Mouse (Mus musculus) brain, embryonic 14.5 days (tissue): ENCODE results near the gene Sept9. TPM values are rescaled to one million over a fixed set of nuclear protein-coding genes. Genes with fewer than 3 reads are reported as not detected.

Source experiments
- DNase-seq: peaks from one replicate; pipeline ENCODE4 v3.0.0-alpha.2; 2011; ENCODE audit warnings: low read depth
- CTCF ChIP-seq: fragments of 200-500 bp; IDR thresholded peaks from 2 replicates; pipeline ENCODE4 v1.5.1; 2012; ENCODE audit warnings: inconsistent platforms, mild to moderate bottlenecking, moderate library complexity, borderline replicate concordance; ENCODE audit not compliant: insufficient read depth, insufficient read length; ENCODE audit errors: extremely low read depth
- POLR2A ChIP-seq: fragments of 200-500 bp; IDR thresholded peaks from 2 replicates; pipeline ENCODE4 v1.6.1; 2012; ENCODE audit warnings: mild to moderate bottlenecking, inconsistent platforms, borderline replicate concordance; ENCODE audit not compliant: poor library complexity, insufficient read depth, insufficient read length, severe bottlenecking; ENCODE audit errors: extremely low read depth
- polyA plus RNA-seq: library from polyadenylated mRNA; depleted of rRNA; stranded (reverse); fragments of >200 nt; gene quantifications from 2 replicates; pipeline ENCODE4 v1.2.3, GENCODE M21; 2012

Sept9 gene
- polyA plus RNA-seq, 1 experiment = 64.3 TPM

- TF ChIP-seq POLR2A (no peak), CTCF (no peak)
- DNase-seq = no peak
These were observed 35.7 kb upstream of the Sept9 start for GRCm38 (mm10) chr11:117163771-117164170.

DNA sequence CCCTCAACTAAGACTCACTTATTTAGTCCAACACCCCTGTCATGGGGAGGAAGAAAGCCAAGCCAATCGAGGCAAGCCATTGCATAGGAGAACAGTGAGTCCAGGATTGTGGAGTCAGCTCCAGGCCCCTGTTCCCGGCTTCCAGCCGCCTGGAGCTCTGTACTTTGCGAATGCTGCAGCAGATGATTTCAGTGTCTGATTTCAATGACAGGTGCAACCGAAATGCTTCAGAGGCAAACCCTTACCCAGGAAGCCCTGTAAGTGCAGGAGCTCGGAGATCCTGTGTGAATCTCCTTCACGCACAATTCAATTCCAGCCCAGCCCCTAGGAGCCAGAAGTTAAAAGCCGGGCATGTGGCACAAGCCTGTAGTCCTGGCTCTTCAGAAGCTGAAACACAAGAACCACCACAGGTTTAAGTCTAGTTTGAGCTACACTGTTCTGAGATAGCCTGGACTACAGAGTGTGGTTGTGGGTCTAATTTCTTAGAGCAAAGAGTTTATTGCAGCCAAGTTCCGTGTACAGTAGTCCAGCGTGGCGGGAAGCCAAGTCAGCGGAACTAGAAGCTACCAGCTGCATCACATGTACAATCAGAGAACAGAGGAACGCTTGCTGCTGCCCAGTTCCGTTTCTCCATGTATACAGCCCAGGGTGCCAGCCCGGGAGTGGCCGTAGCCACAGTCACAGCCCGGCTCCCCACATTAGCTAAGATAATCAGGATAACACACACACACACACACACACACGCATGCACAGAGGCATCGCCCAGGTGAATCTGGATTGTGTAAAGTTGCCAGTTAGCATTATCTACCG lies 31.0 kb upstream of the Sept9 start:
- TF ChIP-seq CTCF (no peak), POLR2A (no peak)
- DNase-seq = peak; percentile 69

DNA sequence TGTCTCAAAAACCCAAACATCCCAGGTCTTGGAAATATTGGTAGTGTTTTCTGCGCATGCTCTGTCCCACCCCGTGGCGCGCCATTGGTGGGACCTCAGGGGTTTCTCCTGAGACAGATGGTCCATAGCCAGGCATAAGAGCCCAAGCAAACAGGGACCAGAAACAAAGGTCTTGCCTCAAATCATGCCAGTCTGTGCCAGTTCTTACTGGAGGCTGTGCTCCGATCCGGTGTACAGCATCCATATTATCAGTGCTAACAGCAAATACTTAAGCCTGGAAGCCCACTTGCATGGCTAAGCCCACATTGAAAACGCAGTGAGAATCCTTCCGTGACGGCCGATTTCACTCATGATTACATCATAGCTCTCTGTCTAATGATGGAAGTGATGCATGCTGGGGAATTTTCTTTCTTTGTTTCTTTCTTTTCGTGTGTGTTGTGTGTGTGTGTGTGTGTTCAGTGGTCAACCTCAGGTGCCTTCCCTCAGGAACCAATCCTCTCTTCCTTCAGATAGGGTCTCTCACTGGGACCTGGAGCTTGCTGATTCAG lies 30.3 kb upstream of the Sept9 start:
- peak; percentile 51 for DNase-seq
- TF ChIP-seq CTCF (no peak), POLR2A (no peak)

DNA sequence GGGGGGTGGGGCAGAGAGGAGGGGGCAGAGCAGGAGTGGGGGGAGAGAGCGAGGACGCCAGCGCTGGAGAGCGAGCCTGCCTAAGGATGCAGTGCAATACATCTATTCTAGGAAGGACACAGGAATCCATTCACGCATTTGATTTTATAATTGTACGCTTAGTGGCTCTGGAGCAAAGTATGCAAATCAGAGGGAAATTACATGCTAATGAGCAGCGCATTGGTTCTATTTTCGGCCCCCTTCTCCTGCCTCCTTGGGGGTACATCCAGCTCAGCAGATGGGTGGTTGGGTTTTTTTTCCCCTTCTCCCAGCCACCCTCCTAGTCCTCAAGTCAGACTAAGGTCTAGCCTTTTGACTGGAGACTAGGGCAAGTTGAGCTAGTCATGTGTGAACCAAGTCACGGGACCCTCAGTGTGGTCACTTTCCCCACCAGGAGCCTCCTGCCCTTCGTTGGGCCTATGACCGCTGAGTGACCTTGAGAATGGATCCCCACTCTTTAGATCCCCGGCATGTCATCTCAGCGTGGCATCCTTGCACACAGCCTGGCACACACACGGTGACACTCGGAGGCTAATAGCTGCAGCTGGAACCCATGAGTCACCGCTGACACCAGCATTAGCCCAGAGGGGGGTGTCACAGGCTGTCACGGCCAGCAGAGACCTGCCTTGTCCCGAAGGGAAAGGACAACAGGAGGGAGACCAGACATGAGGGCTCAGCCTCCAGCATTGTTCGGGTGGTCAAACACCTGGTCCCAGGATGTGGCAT lies 29.5 kb upstream of the Sept9 start:
- peak; percentile 85 for DNase-seq

GRCm38 (mm10) chr11:117174098-117174892 lies 25.2 kb upstream of the Sept9 start:
- peak; percentile 68 for DNase-seq
- no peak for TF ChIP-seq CTCF
- TF ChIP-seq POLR2A = no peak

More for the DNA sequence above, 29.5 kb upstream of the Sept9 start:
- TF ChIP-seq CTCF (no peak), POLR2A (no peak)

- DNase-seq = peak; percentile 28
- no peak for TF ChIP-seq POLR2A
- TF ChIP-seq CTCF = no peak
These were observed 24.5 kb upstream of the Sept9 start for GRCm38 (mm10) chr11:117174924-117175323.

- no peak for DNase-seq
- TF ChIP-seq POLR2A (no peak), CTCF (no peak)
These were observed 24.0 kb upstream of the Sept9 start for GRCm38 (mm10) chr11:117175472-117175871.

GRCm38 (mm10) chr11:117176304-117176703 lies 23.2 kb upstream of the Sept9 start:
- TF ChIP-seq POLR2A (no peak), CTCF (peak; percentile 53; the same call in 1 of the 2 replicates)
- no peak for DNase-seq

GRCm38 (mm10) chr11:117176900-117177299 lies 22.6 kb upstream of the Sept9 start:
- no peak for TF ChIP-seq POLR2A
- no peak for TF ChIP-seq CTCF
- no peak for DNase-seq

GRCm38 (mm10) chr11:117177303-117177979 lies 22.0 kb upstream of the Sept9 start:
- peak; percentile 93 for DNase-seq
- TF ChIP-seq POLR2A (no peak), CTCF (peak; percentile 92)
